Mouse (Mus musculus): ENCODE results near the gene Abca1. TPM values are rescaled to one million over a fixed set of nuclear protein-coding genes. Genes with fewer than 3 reads are reported as not detected.

Gene Abca1
- total and polyA plus RNA-seq, 3 experiments = 8.4 to 9.0 TPM; not detected in 1

GRCm38 (mm10) chr4:53121084-53121483, 38.6 kb downstream of the Abca1 start (continued):
- TF ChIP-seq MAZ (IDR thresholded peaks at IDR 0.05; ENCODE audit: low read depth, low read length) (peak; percentile 95), JUND (IDR thresholded peaks at IDR 0.05; ENCODE audit: low read depth, low read length) (peak; percentile 80; the same call in 1 of the 2 replicates), MAX (IDR thresholded peaks at IDR 0.05; ENCODE audit: low read length) (peak; percentile 73), CTCF (IDR thresholded peaks at IDR 0.05 in 2 of 3, conservative IDR thresholded peaks at IDR 0.05 in 1 of 3; ENCODE audit: control insufficient read depth in 1 of 3, insufficient read depth in 1 of 3, low read depth in 2 of 3, low read length in 3 of 3, poor library complexity in 1 of 3, severe bottlenecking in 1 of 3) (no peak), UBTF (IDR thresholded peaks at IDR 0.05; ENCODE audit: borderline replicate concordance, insufficient read depth, low read depth, low read length) (0 out of 2 replicates have a peak, but pooled peaks have one; percentile 2), GATA1 (IDR thresholded peaks at IDR 0.05; ENCODE audit: low read depth, low read length) (peak; percentile 99), ZMIZ1 (IDR thresholded peaks at IDR 0.05; ENCODE audit: low read depth, low read length) (peak; percentile 87), NELFE (IDR thresholded peaks at IDR 0.05; ENCODE audit: low read depth, low read length) (no peak), BHLHE40 (IDR thresholded peaks at IDR 0.05; ENCODE audit: borderline replicate concordance, low read depth, low read length) (peak; percentile 94)

DNA sequence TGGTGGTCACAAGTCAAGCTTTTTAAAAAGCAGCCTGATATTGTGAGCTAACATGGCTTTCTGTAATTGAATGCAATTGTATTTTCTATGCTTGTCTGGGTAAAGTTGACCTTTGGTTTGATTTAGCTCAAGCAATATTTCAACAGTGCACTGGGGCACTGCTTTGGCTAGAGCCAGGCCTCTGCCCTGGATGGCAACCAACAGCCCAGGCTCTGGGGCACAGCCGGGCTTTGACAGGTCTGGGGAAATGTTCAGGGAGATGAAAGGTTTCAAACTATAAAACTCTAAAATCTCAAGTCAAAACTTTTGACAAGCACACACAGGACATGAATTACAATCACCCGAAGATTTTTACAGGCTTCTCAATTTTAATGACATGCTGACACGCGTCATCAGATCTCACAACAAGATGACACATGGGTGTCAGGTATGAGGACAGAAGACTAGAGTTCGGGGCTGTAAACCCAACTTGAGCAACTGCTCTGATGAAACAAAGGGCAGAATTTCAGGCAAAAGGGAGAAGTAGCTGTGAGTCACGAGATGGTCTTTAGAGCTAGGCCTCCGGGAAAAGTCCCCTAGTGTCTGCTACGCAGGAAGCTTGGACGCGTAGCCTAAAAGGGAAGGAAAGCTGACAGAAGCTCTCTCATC, 39.5 kb downstream of the Abca1 start:
- peaks cover 56 to 75% of the 10 kb centered on the region in 2 experiments for H3K4me1 ChIP-seq (ENCODE audit: control insufficient read depth in 1 of 2, insufficient read depth in 2 of 2, low read length in 2 of 2)
- peak; percentile 56 for DNase-seq (ENCODE audit: low read depth, low spot score)
- H3K9ac ChIP-seq (ENCODE audit: control insufficient read depth, low read depth, low read length, poor library complexity, severe bottlenecking) = peak overlapping the region; percentile 44
- peaks cover 10 to 78% of the 10 kb centered on the region in 2 experiments for H3K36me3 ChIP-seq (ENCODE audit: control insufficient read depth in 1 of 2, insufficient read depth in 2 of 2, low read length in 2 of 2)
- H3K4me3 ChIP-seq (ENCODE audit: control insufficient read depth in 1 of 2, insufficient read depth in 1 of 2, low read depth in 2 of 2, low read length in 2 of 2) = no peak overlapping the region
- H3K9me3 ChIP-seq (replicated peaks; ENCODE audit: insufficient read depth, low read length) = no peaks in the 10 kb centered on the region
- no peaks in the 10 kb centered on the region; the same call in 1 of the 2 replicates for H3K79me2 ChIP-seq (ENCODE audit: control insufficient read depth, insufficient read depth, low read length, poor library complexity)
- H3K27ac ChIP-seq (ENCODE audit: control insufficient read depth, low read depth, low read length) = peak overlapping the region; percentile 99
- TF ChIP-seq MAZ (IDR thresholded peaks at IDR 0.05; ENCODE audit: low read depth, low read length) (no peak), NRF1 (IDR thresholded peaks at IDR 0.05; ENCODE audit: insufficient read depth, low read depth, low read length, poor library complexity, severe bottlenecking) (no peak), RAD21 (IDR thresholded peaks at IDR 0.05; ENCODE audit: low read depth, low read length) (no peak), ETS1 (IDR thresholded peaks at IDR 0.05; ENCODE audit: low read depth, low read length) (0 out of 2 replicates have a peak, but pooled peaks have one; percentile 11), E2F4 (IDR thresholded peaks at IDR 0.05; ENCODE audit: borderline replicate concordance, low read depth, low read length) (no peak), ZKSCAN1 (IDR thresholded peaks at IDR 0.05; ENCODE audit: low read depth, low read length) (no peak)
- no peaks in the 10 kb centered on the region for H3K27me3 ChIP-seq (ENCODE audit: control insufficient read depth in 1 of 2, insufficient read depth in 2 of 2, low read length in 2 of 2)

DNA sequence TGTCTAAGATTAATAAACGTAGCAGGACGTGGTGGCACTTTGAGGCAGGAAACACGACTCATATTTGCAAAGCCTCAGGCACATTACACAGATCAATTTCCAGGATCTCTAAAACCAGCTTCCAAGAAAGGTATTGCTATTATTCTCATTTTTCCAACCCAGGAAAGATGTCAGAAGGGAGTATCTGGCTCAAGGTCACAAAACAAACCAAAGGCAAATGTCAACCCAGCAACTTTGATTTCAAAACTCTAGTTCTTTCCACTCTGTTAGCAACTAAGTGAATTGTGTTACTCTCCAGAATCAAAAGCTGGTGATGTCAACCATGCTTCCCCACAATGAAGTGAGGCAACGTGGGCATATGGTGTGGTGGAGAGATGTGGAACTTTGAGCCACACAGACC, 41.1 kb downstream of the Abca1 start:
- DNase-seq (ENCODE audit: low read depth, low spot score) = no peak

More for the DNA sequence above, 41.1 kb downstream of the Abca1 start:
- Histone ChIP-seq H3K79me2 (ENCODE audit: control insufficient read depth, insufficient read depth, low read length, poor library complexity) (no peaks in the 10 kb centered on the region; the same call in 1 of the 2 replicates), H3K4me1 (ENCODE audit: control insufficient read depth in 1 of 2, insufficient read depth in 2 of 2, low read length in 2 of 2) (peaks cover 57 to 71% of the 10 kb centered on the region in 2 experiments), H3K4me3 (ENCODE audit: control insufficient read depth in 1 of 2, insufficient read depth in 1 of 2, low read depth in 2 of 2, low read length in 2 of 2) (no peak overlapping the region), H3K27ac (ENCODE audit: control insufficient read depth, low read depth, low read length) (peak overlapping the region; percentile 15), H3K36me3 (ENCODE audit: control insufficient read depth in 1 of 2, insufficient read depth in 2 of 2, low read length in 2 of 2) (peaks cover 15 to 79% of the 10 kb centered on the region in 2 experiments), H3K9ac (ENCODE audit: control insufficient read depth, low read depth, low read length, poor library complexity, severe bottlenecking) (no peak overlapping the region), H3K9me3 (replicated peaks; ENCODE audit: insufficient read depth, low read length) (no peaks in the 10 kb centered on the region), H3K27me3 (ENCODE audit: control insufficient read depth in 1 of 2, insufficient read depth in 2 of 2, low read length in 2 of 2) (no peaks in the 10 kb centered on the region)
- TF ChIP-seq POLR2A (IDR thresholded peaks at IDR 0.05; ENCODE audit: control insufficient read depth in 1 of 2, insufficient read depth in 1 of 2, low read depth in 1 of 2, low read length in 2 of 2, poor library complexity in 1 of 2) (no peak), BHLHE40 (IDR thresholded peaks at IDR 0.05; ENCODE audit: borderline replicate concordance, low read depth, low read length) (no peak), MAFK (IDR thresholded peaks at IDR 0.05; ENCODE audit: borderline replicate concordance, low read depth, low read length) (no peak), CTCF (IDR thresholded peaks at IDR 0.05 in 2 of 3, conservative IDR thresholded peaks at IDR 0.05 in 1 of 3; ENCODE audit: control insufficient read depth in 1 of 3, insufficient read depth in 1 of 3, low read depth in 2 of 3, low read length in 3 of 3, poor library complexity in 1 of 3, severe bottlenecking in 1 of 3) (no peak)

All from MEL (cell line).